Mouse (Mus musculus): Measurements from ENCODE around the gene Atoh1. TPM values are rescaled to one million over a fixed set of nuclear protein-coding genes. Genes with fewer than 3 reads are reported as not detected.

The Atoh1 gene
- polyA plus RNA-seq, 1 experiment: 0.07 TPM

- no peak for DNase-seq
- Histone ChIP-seq H3K27me3 (ENCODE audit: control insufficient read depth, insufficient read depth, low read length) (peaks cover 4% of the 10 kb centered on the region; the same call in 1 of the 2 replicates), H3K4me3 (ENCODE audit: control insufficient read depth, insufficient read depth, low read length) (no peak overlapping the region), H3K4me1 (replicated peaks; ENCODE audit: control insufficient read depth, insufficient read depth, low read length) (no peaks in the 10 kb centered on the region), H3K27ac (ENCODE audit: control insufficient read depth, insufficient read depth, low read length) (no peak overlapping the region), H3K36me3 (ENCODE audit: control insufficient read depth, insufficient read depth, low read length) (no peaks in the 10 kb centered on the region)
- 2% methylated on average over 29 of the region's 29 CpGs for WGBS
- TF ChIP-seq POLR2A (IDR thresholded peaks at IDR 0.05; ENCODE audit: control insufficient read depth, extremely low read depth, insufficient read depth, low read length, poor library complexity): no peak
- TF ChIP-seq CTCF (IDR thresholded peaks at IDR 0.05; ENCODE audit: borderline replicate concordance, control insufficient read depth, extremely low read depth, insufficient read depth, low read length, poor library complexity): no peak
These were observed 1.0 kb upstream of the Atoh1 start for GRCm38 (mm10) chr6:64727751-64728403.

DNA sequence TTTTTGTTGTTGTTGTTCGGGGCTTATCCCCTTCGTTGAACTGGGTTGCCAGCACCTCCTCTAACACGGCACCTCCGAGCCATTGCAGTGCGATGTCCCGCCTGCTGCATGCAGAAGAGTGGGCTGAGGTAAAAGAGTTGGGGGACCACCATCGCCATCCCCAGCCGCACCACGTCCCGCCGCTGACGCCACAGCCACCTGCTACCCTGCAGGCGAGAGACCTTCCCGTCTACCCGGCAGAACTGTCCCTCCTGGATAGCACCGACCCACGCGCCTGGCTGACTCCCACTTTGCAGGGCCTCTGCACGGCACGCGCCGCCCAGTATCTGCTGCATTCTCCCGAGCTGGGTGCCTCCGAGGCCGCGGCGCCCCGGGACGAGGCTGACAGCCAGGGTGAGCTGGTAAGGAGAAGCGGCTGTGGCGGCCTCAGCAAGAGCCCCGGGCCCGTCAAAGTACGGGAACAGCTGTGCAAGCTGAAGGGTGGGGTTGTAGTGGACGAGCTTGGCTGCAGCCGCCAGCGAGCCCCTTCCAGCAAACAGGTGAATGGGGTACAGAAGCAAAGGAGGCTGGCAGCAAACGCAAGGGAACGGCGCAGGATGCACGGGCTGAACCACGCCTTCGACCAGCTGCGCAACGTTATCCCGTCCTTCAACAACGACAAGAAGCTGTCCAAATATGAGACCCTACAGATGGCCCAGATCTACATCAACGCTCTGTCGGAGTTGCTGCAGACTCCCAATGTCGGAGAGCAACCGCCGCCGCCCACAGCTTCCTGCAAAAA is 496 bp downstream of the Atoh1 start:
- DNase-seq: no peak
- no peaks in the 10 kb centered on the region for H3K36me3 ChIP-seq (ENCODE audit: control insufficient read depth, insufficient read depth, low read length)
- H3K27ac ChIP-seq (ENCODE audit: control insufficient read depth, insufficient read depth, low read length): no peak overlapping the region
- no peak overlapping the region for H3K4me3 ChIP-seq (ENCODE audit: control insufficient read depth, insufficient read depth, low read length)
- WGBS: 1% methylated on average over 53 of the region's 53 CpGs
- peaks cover 4% of the 10 kb centered on the region; the same call in 1 of the 2 replicates for H3K27me3 ChIP-seq (ENCODE audit: control insufficient read depth, insufficient read depth, low read length)
- TF ChIP-seq CTCF (IDR thresholded peaks at IDR 0.05; ENCODE audit: borderline replicate concordance, control insufficient read depth, extremely low read depth, insufficient read depth, low read length, poor library complexity): no peak
- no peak for TF ChIP-seq POLR2A (IDR thresholded peaks at IDR 0.05; ENCODE audit: control insufficient read depth, extremely low read depth, insufficient read depth, low read length, poor library complexity)
- H3K4me1 ChIP-seq (replicated peaks; ENCODE audit: control insufficient read depth, insufficient read depth, low read length): no peaks in the 10 kb centered on the region

DNA sequence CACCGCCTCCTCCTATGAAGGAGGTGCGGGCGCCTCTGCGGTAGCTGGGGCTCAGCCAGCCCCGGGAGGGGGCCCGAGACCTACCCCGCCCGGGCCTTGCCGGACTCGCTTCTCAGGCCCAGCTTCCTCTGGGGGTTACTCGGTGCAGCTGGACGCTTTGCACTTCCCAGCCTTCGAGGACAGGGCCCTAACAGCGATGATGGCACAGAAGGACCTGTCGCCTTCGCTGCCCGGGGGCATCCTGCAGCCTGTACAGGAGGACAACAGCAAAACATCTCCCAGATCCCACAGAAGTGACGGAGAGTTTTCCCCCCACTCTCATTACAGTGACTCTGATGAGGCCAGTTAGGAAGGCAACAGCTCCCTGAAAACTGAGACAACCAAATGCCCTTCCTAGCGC is 1.1 kb downstream of the Atoh1 start:
- WGBS: 5% methylated on average over 19 of the region's 19 CpGs
- TF ChIP-seq POLR2A (IDR thresholded peaks at IDR 0.05; ENCODE audit: control insufficient read depth, extremely low read depth, insufficient read depth, low read length, poor library complexity) (no peak), CTCF (IDR thresholded peaks at IDR 0.05; ENCODE audit: borderline replicate concordance, control insufficient read depth, extremely low read depth, insufficient read depth, low read length, poor library complexity) (no peak)
- no peak overlapping the region for H3K4me3 ChIP-seq (ENCODE audit: control insufficient read depth, insufficient read depth, low read length)
- DNase-seq: no peak
- no peak overlapping the region for H3K27ac ChIP-seq (ENCODE audit: control insufficient read depth, insufficient read depth, low read length)
- no peaks in the 10 kb centered on the region for H3K4me1 ChIP-seq (replicated peaks; ENCODE audit: control insufficient read depth, insufficient read depth, low read length)
- no peaks in the 10 kb centered on the region for H3K36me3 ChIP-seq (ENCODE audit: control insufficient read depth, insufficient read depth, low read length)
- H3K27me3 ChIP-seq (ENCODE audit: control insufficient read depth, insufficient read depth, low read length): peaks cover 7% of the 10 kb centered on the region; the same call in 1 of the 2 replicates

- H3K27me3 ChIP-seq (ENCODE audit: control insufficient read depth, insufficient read depth, low read length): peaks cover 7% of the 10 kb centered on the region; the same call in 1 of the 2 replicates
- no peaks in the 10 kb centered on the region for H3K36me3 ChIP-seq (ENCODE audit: control insufficient read depth, insufficient read depth, low read length)
- no peak overlapping the region for H3K4me3 ChIP-seq (ENCODE audit: control insufficient read depth, insufficient read depth, low read length)
- 20% methylated on average over 14 of the region's 14 CpGs for WGBS
- DNase-seq: no peak
- TF ChIP-seq POLR2A (IDR thresholded peaks at IDR 0.05; ENCODE audit: control insufficient read depth, extremely low read depth, insufficient read depth, low read length, poor library complexity) (no peak), CTCF (IDR thresholded peaks at IDR 0.05; ENCODE audit: borderline replicate concordance, control insufficient read depth, extremely low read depth, insufficient read depth, low read length, poor library complexity) (no peak)
- no peaks in the 10 kb centered on the region for H3K4me1 ChIP-seq (replicated peaks; ENCODE audit: control insufficient read depth, insufficient read depth, low read length)
- no peak overlapping the region for H3K27ac ChIP-seq (ENCODE audit: control insufficient read depth, insufficient read depth, low read length)
These were observed 1.6 kb downstream of the Atoh1 start for GRCm38 (mm10) chr6:64730506-64731020.

GRCm38 (mm10) chr6:64731126-64731525 is 2.2 kb downstream of the Atoh1 start:
- Histone ChIP-seq H3K36me3 (ENCODE audit: control insufficient read depth, insufficient read depth, low read length) (no peaks in the 10 kb centered on the region), H3K4me3 (ENCODE audit: control insufficient read depth, insufficient read depth, low read length) (no peak overlapping the region), H3K27me3 (ENCODE audit: control insufficient read depth, insufficient read depth, low read length) (peaks cover 7% of the 10 kb centered on the region; the same call in 1 of the 2 replicates), H3K4me1 (replicated peaks; ENCODE audit: control insufficient read depth, insufficient read depth, low read length) (no peaks in the 10 kb centered on the region), H3K27ac (ENCODE audit: control insufficient read depth, insufficient read depth, low read length) (no peak overlapping the region)
- TF ChIP-seq CTCF (IDR thresholded peaks at IDR 0.05; ENCODE audit: borderline replicate concordance, control insufficient read depth, extremely low read depth, insufficient read depth, low read length, poor library complexity) (no peak), POLR2A (IDR thresholded peaks at IDR 0.05; ENCODE audit: control insufficient read depth, extremely low read depth, insufficient read depth, low read length, poor library complexity) (no peak)
- DNase-seq: no peak
- WGBS: 12% methylated on average over 7 of the region's 7 CpGs

DNA sequence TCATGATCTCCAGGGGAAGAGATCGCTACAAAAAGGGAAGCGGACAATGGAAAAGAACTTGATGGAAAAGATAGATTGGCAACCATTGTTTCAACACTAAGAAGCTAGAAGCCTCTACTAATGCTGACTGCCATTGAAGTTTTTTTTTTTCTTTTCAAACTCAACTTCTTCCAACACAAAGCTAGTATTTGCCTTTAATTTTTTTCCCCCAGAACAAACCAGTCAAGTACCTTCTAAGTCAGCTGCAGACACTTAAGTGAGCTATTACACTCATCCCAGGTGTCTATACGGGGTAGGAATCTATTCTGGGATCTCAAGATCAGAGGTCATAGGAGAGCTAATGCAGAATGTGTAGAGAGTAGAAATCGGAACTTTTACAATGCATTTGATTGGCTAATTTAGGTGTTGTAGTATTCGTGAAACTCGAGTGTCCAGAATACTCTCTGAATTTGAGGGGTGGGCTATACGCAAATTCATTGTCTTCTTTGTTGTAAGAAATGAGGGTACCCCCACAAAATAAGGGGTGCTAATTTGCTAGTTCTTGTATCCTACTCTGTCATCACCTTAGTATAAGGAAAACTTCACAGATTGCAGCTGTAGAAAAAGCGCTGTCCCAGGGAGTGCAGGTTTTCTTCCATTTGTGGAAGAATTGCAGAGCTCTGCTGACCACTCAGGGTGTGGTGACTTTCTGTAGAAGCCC is 2.8 kb downstream of the Atoh1 start:
- H3K36me3 ChIP-seq (ENCODE audit: control insufficient read depth, insufficient read depth, low read length): no peaks in the 10 kb centered on the region
- H3K4me3 ChIP-seq (ENCODE audit: control insufficient read depth, insufficient read depth, low read length): no peak overlapping the region
- no peaks in the 10 kb centered on the region for H3K4me1 ChIP-seq (replicated peaks; ENCODE audit: control insufficient read depth, insufficient read depth, low read length)
- H3K27ac ChIP-seq (ENCODE audit: control insufficient read depth, insufficient read depth, low read length): no peak overlapping the region
- TF ChIP-seq CTCF (IDR thresholded peaks at IDR 0.05; ENCODE audit: borderline replicate concordance, control insufficient read depth, extremely low read depth, insufficient read depth, low read length, poor library complexity): no peak
- no peak for TF ChIP-seq POLR2A (IDR thresholded peaks at IDR 0.05; ENCODE audit: control insufficient read depth, extremely low read depth, insufficient read depth, low read length, poor library complexity)
- 10% methylated on average over 8 of the region's 8 CpGs for WGBS
- no peak for DNase-seq
- H3K27me3 ChIP-seq (ENCODE audit: control insufficient read depth, insufficient read depth, low read length): peaks cover 7% of the 10 kb centered on the region; the same call in 1 of the 2 replicates
